Mouse (Mus musculus): Measurements from ENCODE around the gene Lmbrd1.
"Not testable (repeated sequence)": the region's sequence is repeated elsewhere in the genome, so short reads cannot be mapped to it uniquely, and the experiment has no call there.

Lmbrd1 gene

GRCm38 (mm10) chr1:24720209-24720608 is 41.8 kb downstream of the Lmbrd1 start:
- DNase-seq (ENCODE audit: low read depth, low spot score), result no peak

- no peak for DNase-seq (ENCODE audit: low read depth, low spot score)
These were observed 51.4 kb downstream of the Lmbrd1 start for GRCm38 (mm10) chr1:24729784-24730183.

- DNase-seq (ENCODE audit: low read depth, low spot score), result no peak
These were observed 53.9 kb downstream of the Lmbrd1 start for GRCm38 (mm10) chr1:24732286-24732685.

- DNase-seq (ENCODE audit: low read depth, low spot score), result peak; percentile 28
These were observed 56.4 kb downstream of the Lmbrd1 start for GRCm38 (mm10) chr1:24734866-24735265.

GRCm38 (mm10) chr1:24740903-24741302 is 62.5 kb downstream of the Lmbrd1 start:
- DNase-seq (ENCODE audit: low read depth, low spot score), result no peak

- DNase-seq (ENCODE audit: low read depth, low spot score), result no peak
These were observed 63.1 kb downstream of the Lmbrd1 start for GRCm38 (mm10) chr1:24741552-24741951.

GRCm38 (mm10) chr1:24743191-24743924 is 64.9 kb downstream of the Lmbrd1 start:
- DNase-seq (ENCODE audit: low read depth, low spot score), result no peak

GRCm38 (mm10) chr1:24752715-24753114 is 74.3 kb downstream of the Lmbrd1 start:
- DNase-seq (ENCODE audit: low read depth, low spot score), result no peak

GRCm38 (mm10) chr1:24758516-24758915 is 80.1 kb downstream of the Lmbrd1 start:
- DNase-seq (ENCODE audit: low read depth, low spot score), result no peak

- no peak for DNase-seq (ENCODE audit: low read depth, low spot score)
These were observed 88.0 kb downstream of the Lmbrd1 start for GRCm38 (mm10) chr1:24766466-24766865.

- DNase-seq (ENCODE audit: low read depth, low spot score), result not testable (repeated sequence)
These were observed 88.8 kb downstream of the Lmbrd1 start for GRCm38 (mm10) chr1:24767197-24767596.

GRCm38 (mm10) chr1:24773642-24774041 is 95.2 kb downstream of the Lmbrd1 start:
- no peak for DNase-seq (ENCODE audit: low read depth, low spot score)

GRCm38 (mm10) chr1:24776576-24776975 is 98.1 kb downstream of the Lmbrd1 start:
- no peak for DNase-seq (ENCODE audit: low read depth, low spot score)

GRCm38 (mm10) chr1:24793168-24793567 is 114.7 kb downstream of the Lmbrd1 start:
- no peak for DNase-seq (ENCODE audit: low read depth, low spot score)

- DNase-seq (ENCODE audit: low read depth, low spot score), result not testable (repeated sequence)
These were observed 129.5 kb downstream of the Lmbrd1 start for GRCm38 (mm10) chr1:24807971-24808370.
